Mouse (Mus musculus) midbrain, embryonic 10.5 days (tissue): ENCODE measurements around the gene Srarp. TPM values are rescaled to one million over a fixed set of nuclear protein-coding genes. Genes with fewer than 3 reads are reported as not detected.
A peak's percentile ranks its signal among the peaks of the same experiment; 100 is the strongest.

Experiments
- DNase-seq: peaks from one replicate; pipeline ENCODE4 v3.0.0-alpha.2; 2017; ENCODE audit warnings: low spot score
- H3K27ac ChIP-seq: fragments of 300-500 bp; sonication (generic); replicated peaks from 2 replicates; pipeline ENCODE4 v1.5.1; 2016; ENCODE audit warnings: mild to moderate bottlenecking
- H3K27me3 ChIP-seq: fragments of 300-500 bp; sonication (generic); 2 replicates; pipeline ENCODE4 v1.6.1; 2016; ENCODE audit warnings: low read depth, mild to moderate bottlenecking; ENCODE audit not compliant: poor library complexity, severe bottlenecking
- H3K36me3 ChIP-seq: fragments of 300-500 bp; sonication (generic); 2 replicates; pipeline ENCODE4 v1.6.1; 2016; ENCODE audit warnings: mild to moderate bottlenecking, moderate library complexity
- H3K4me1 ChIP-seq: fragments of 300-500 bp; sonication (generic); 2 replicates; pipeline ENCODE4 v1.6.1; 2016
- H3K4me3 ChIP-seq: fragments of 300-500 bp; sonication (generic); 2 replicates; pipeline ENCODE4 v1.5.1; 2016; ENCODE audit warnings: mild to moderate bottlenecking, moderate library complexity
- H3K9me3 ChIP-seq: fragments of 300-500 bp; sonication (generic); replicated peaks from 2 replicates; pipeline ENCODE4 v1.6.1; 2016; ENCODE audit warnings: mild to moderate bottlenecking
- WGBS: fragments of 180-500 bp; shearing (Covaris S2); methylation state at CpG from one replicate; pipeline ENCODE4 v1.1.7; 2016; 5-methylcytosine and 5-hydroxymethylcytosine counted together
- polyA plus RNA-seq: library from polyadenylated mRNA; unstranded; fragments of >200 nt; fragmentation: Nextera tagmentation; extraction: Ambion mirVana; gene quantifications from 2 replicates; pipeline ENCODE4 v1.2.1, GENCODE M21; 2016

Srarp gene
- polyA plus RNA-seq, 1 experiment from 2014 or later, result not detected

DNA sequence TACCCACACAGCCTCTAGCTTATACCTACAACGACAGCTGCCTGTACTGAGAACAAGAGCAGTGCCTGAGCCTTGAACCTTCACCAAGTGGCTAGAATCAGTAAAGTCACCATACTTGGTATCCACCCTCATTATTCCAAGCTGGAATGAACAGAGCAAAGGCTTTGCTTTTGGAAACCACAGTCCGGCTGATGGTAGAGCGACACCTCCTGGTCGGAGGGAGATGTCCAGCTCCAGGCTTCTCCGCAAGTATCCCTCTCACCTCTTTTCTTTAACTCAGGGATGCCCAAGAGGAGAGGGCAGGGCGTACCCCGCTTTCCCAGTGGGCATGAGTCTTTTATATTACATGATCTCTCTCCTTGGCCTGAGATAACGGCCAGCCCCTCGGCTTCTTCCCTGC lies 6.1 kb downstream of the Srarp start:
- Histone ChIP-seq H3K27me3 (peaks cover 36% of the 10 kb centered on the region), H3K4me1 (peaks cover 18% of the 10 kb centered on the region), H3K9me3 (no peaks in the 10 kb centered on the region), H3K27ac (no peak overlapping the region), H3K4me3 (no peak overlapping the region), H3K36me3 (no peaks in the 10 kb centered on the region)
- WGBS, result 52% methylated on average over 9 of the region's 9 CpGs
- DNase-seq, result no peak

DNA sequence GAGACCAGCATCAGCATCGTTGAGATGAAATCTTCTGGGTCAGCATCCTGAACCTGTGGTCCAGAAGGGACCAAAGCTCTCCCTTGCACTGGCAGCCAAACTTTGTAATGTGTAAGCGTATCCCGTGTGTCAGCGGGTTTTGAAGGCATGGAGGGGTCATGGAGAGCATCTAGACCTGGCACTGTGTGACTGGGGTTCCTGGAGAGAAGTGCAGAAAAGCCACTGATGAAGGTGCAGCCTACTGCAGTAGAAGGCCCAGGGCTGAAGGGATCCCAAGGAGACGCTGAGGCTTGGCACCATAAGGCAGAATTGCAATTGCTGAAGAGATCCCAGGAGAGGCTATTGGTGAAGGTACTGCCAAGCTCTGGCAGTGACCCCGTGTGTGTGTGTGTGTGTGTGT lies 6.5 kb downstream of the Srarp start:
- peaks cover 41% of the 10 kb centered on the region for H3K27me3 ChIP-seq
- no peak for DNase-seq
- WGBS, result 82% methylated on average over 6 of the region's 6 CpGs
- no peak overlapping the region for H3K4me3 ChIP-seq
- no peaks in the 10 kb centered on the region for H3K9me3 ChIP-seq
- H3K27ac ChIP-seq, result no peak overlapping the region
- no peaks in the 10 kb centered on the region for H3K36me3 ChIP-seq
- peaks cover 18% of the 10 kb centered on the region for H3K4me1 ChIP-seq

DNA sequence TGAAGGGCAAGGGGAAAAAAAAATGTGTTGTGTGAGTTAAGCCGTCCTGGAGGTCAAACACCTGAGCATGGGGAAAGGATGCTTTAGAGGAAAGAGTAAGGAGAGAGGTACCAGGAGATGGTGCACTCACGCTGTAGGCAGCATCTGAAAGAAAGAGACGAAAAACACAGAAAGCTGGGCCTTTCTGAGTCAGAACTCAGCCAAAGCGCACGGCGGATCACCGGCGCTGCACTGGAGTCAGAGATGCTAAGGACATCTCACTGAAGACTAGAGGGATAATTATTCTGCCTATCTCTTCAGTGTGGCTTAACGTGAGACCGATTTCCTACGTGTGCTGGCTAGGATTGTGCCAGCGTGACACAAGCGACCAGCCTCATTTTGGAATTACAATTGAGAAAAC lies 8.0 kb downstream of the Srarp start:
- 86% methylated on average over 13 of the region's 13 CpGs for WGBS

DNA sequence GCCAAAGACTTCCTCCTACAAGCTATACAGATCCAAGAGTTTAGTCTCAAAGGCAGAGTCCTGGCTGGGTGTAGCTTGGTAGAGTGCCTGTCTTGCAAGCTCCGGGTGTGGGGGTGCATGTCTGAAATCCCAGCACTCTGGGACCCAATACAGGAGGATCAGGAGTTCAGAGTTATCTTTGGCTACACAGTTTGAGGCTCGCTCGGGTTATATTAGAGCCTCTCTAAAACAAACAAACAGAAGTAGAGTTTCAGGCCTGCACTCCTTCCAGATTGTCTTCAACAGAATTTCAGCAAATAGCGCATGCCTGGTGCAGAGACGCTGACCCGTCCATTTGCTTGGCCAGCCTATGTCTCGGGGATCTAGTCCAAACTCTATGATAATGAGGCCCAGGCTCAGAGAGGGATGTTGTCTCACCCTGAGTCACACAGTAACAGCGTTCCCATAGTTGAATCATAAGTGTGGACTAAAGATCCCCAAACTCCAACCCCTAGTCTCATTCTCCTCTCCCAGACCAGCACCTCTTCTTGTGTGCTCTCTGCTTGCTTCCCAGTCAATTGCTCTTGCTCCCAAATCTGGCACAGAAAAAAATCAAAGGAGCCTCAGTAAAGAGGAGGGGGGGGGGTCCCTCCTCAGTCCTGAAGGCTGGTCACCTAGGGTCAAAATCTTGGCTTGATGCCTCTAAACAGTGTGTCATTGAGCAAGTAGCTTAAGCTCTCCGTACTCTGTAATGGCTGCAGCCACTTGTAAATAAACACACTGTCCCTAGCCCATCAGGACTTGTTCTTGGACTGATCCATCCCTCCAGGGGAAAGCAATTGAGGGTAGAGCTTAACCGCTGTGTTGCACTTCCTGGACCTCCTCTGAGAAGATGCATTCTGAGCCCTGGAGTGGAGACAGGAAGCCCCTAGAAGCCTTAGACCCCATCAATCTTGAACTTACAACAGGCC lies 8.8 kb downstream of the Srarp start:
- Histone ChIP-seq H3K9me3 (no peaks in the 10 kb centered on the region), H3K27ac (no peak overlapping the region), H3K4me1 (peaks cover 18% of the 10 kb centered on the region), H3K4me3 (no peak overlapping the region), H3K27me3 (peaks cover 60% of the 10 kb centered on the region), H3K36me3 (no peaks in the 10 kb centered on the region)
- 80% methylated on average over 10 of the region's 10 CpGs for WGBS
- DNase-seq, result no peak

More for the DNA sequence above, 8.0 kb downstream of the Srarp start:
- no peak overlapping the region for H3K4me3 ChIP-seq
- DNase-seq, result no peak
- H3K36me3 ChIP-seq, result no peaks in the 10 kb centered on the region
- H3K27me3 ChIP-seq, result peaks cover 54% of the 10 kb centered on the region
- H3K27ac ChIP-seq, result no peak overlapping the region
- H3K4me1 ChIP-seq, result peaks cover 18% of the 10 kb centered on the region
- H3K9me3 ChIP-seq, result no peaks in the 10 kb centered on the region

DNA sequence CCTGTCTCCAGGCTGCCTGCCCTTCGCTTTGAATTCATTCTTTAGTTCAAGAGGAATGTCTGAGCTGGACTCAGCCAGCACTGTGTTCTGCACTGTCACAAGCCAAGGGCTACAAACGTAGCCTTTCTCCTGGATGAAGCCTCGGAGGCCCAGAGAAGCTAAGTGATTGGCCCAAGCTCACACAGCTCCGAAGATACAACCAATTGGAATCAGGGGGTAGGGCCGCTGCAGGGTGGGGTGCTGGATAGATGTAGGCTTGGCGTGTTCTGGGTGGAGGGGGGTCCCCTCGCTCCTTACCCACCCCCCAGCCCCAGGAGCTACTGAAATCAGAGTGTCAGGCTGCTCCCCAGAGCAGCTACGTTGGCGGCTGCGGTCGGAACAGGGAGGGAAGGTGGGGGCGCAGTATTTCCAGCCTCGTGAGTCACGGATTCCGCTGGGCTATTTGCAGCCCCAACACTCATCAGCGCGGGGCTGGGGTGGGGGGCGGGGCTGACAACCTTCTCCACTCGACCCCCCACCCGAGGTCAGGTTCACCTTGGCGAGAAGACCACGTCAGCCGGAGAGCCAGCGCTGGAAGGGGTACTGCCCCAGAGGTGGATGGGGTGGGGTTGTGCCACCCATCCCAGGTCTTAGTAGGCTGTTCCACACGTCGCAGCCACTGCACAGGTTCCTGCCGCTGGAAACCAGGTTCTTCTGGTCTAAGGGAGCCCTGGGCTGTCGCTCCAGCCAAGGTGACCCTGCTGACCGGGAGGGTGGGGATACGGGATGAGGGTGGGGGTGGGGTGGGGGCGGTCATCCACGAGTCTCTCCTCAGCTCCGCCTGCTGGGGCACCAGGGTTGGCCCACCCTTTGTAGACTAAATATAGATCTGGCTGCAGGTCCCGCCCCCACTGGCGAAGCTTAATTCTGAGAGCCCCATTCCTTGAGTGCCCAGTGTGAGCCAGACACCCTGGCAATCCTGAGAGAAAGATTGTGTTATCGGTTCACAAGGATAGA lies 10.1 kb downstream of the Srarp start:
- Histone ChIP-seq H3K4me3 (peak overlapping the region; percentile 55), H3K27ac (peak overlapping the region; percentile 67), H3K36me3 (no peaks in the 10 kb centered on the region), H3K4me1 (peaks cover 18% of the 10 kb centered on the region), H3K9me3 (no peaks in the 10 kb centered on the region), H3K27me3 (peaks cover 73% of the 10 kb centered on the region)
- DNase-seq, result peak; percentile 30
- WGBS, result 5% methylated on average over 36 of the region's 36 CpGs

DNA sequence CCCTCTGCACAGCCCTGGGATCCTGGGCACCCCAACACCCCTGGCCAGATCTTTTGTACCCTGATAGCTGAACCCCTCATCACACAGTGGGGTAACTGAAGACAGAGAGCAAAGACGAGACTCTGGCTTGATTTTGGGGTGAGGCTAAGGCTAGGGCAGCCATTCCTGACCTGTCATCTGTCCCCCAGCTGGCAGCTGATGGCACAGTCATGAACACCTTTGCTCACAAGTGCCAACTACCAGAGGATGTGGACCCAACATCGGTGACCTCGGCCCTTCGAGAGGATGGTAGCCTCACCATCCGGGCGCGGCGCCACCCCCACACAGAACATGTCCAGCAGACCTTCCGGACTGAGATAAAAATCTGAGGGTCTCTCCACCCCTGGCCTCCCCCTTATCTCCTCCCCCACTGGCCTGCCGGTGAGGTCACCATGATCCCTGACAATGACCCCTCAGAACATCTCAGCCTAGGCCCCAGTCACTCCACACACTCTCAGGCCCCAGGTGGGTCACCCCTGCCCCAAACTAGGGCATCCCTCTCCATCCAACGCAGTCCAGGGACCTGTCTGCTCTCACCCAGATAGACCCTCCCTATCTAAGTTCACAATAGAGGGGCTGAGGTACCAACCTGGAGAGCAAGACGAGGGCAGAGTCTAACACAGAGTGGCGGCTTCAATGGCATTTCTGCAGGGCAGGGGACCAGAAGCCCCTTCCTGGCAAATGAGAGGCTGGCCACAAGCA lies 12.0 kb downstream of the Srarp start:
- DNase-seq, result no peak
- H3K27me3 ChIP-seq, result peaks cover 73% of the 10 kb centered on the region
- H3K27ac ChIP-seq, result no peak overlapping the region
- WGBS, result 91% methylated on average over 13 of the region's 13 CpGs
- H3K4me3 ChIP-seq, result no peak overlapping the region
- peaks cover 25% of the 10 kb centered on the region for H3K4me1 ChIP-seq
- no peaks in the 10 kb centered on the region for H3K9me3 ChIP-seq
- H3K36me3 ChIP-seq, result no peaks in the 10 kb centered on the region

DNA sequence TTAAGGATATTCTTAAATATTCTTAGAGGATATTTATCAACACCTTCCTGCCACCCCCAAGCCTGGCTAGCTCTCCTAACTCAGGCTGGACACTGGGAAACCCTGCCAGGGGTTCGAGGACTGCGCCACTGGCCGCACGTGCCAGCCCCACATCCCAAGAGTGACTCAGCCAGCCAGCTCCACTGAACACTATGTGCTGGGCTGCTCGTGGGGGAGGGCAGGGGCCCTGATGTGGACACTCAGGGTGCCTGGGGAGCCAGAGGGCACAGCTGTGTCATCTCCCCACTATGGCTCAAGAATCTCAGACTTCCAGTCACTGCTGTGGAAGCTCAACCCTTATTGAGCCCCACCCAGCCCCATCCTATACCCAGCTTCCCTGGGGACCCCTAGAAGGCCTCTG lies 12.6 kb downstream of the Srarp start:
- H3K4me1 ChIP-seq, result peaks cover 25% of the 10 kb centered on the region
- H3K4me3 ChIP-seq, result no peak overlapping the region
- no peak overlapping the region for H3K27ac ChIP-seq
- H3K36me3 ChIP-seq, result no peaks in the 10 kb centered on the region
- no peaks in the 10 kb centered on the region for H3K9me3 ChIP-seq
- H3K27me3 ChIP-seq, result peaks cover 72% of the 10 kb centered on the region
- DNase-seq, result no peak
- 84% methylated on average over 5 of the region's 5 CpGs for WGBS

DNA sequence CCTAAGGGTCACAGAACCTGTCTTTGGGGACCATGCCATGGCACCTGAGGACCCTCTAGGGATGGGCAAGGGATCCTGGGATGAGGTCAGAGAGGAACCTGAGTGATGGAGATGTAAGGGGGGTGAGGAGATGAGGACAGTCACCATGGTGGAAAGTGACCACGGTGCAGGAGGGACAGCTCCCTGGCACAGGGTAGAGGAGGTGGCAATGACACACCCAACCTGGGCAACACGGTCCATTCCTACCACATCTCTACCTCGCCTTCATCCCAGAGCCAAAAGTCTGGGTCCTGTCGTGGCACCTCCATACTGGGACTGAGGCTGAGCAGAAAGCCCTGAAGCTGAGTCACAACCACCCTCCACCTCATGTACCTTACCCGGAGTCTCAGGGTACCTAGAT lies 13.1 kb downstream of the Srarp start:
- DNase-seq, result no peak
- no peaks in the 10 kb centered on the region for H3K9me3 ChIP-seq
- WGBS, result 77% methylated on average over 5 of the region's 5 CpGs
- H3K27ac ChIP-seq, result no peak overlapping the region
- no peak overlapping the region for H3K4me3 ChIP-seq
- H3K36me3 ChIP-seq, result no peaks in the 10 kb centered on the region
- peaks cover 25% of the 10 kb centered on the region for H3K4me1 ChIP-seq
- peaks cover 67% of the 10 kb centered on the region for H3K27me3 ChIP-seq

DNA sequence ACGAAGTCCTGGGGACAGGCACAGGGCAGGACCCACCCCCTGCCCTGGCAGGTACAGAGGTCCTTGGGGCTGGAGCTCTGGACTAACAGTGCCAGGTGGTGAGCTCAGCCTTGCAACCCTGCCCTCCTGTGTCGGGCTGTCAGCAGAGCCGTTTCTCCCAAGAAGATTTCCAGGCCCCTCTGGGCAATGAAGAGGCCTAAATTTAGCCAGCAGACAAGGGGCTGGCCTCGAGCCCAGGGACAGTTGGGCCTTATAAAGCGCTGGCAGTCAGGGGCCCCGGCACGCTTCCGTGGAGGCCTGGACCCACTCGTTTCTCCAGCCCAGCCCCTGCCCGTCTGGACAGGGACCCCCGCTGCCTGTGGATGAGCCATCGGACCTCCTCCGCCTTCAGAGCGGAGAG lies 14.5 kb downstream of the Srarp start:
- Histone ChIP-seq H3K4me3 (no peak overlapping the region), H3K4me1 (peaks cover 24% of the 10 kb centered on the region), H3K27me3 (peaks cover 53% of the 10 kb centered on the region), H3K36me3 (no peaks in the 10 kb centered on the region), H3K9me3 (no peaks in the 10 kb centered on the region), H3K27ac (no peak overlapping the region)
- WGBS, result 83% methylated on average over 14 of the region's 14 CpGs
- no peak for DNase-seq

DNA sequence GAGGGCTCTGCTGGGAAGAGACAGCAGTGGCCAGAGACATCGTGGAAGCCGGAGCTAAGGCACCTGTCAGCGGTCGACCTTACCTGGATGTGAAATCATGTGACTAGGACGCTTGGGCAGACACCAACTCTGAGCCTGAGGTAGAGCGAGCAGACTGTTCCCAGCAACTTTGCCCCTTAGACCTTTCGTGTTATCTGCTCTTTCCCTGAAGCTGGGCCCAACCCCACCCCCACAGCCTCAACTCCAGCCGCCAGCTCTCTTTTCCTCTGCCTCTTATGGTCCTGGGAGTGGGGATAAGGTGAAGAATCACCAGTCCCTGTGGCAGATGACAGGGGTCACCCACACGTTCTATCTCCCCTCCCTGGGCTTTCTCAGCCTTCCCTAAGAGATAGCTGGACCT lies 15.0 kb downstream of the Srarp start:
- H3K4me1 ChIP-seq, result peaks cover 18% of the 10 kb centered on the region
- 59% methylated on average over 9 of the region's 9 CpGs for WGBS
- H3K27me3 ChIP-seq, result peaks cover 47% of the 10 kb centered on the region
- DNase-seq, result no peak
- no peak overlapping the region for H3K27ac ChIP-seq
- H3K9me3 ChIP-seq, result no peaks in the 10 kb centered on the region
- H3K4me3 ChIP-seq, result no peak overlapping the region
- no peaks in the 10 kb centered on the region for H3K36me3 ChIP-seq

DNA sequence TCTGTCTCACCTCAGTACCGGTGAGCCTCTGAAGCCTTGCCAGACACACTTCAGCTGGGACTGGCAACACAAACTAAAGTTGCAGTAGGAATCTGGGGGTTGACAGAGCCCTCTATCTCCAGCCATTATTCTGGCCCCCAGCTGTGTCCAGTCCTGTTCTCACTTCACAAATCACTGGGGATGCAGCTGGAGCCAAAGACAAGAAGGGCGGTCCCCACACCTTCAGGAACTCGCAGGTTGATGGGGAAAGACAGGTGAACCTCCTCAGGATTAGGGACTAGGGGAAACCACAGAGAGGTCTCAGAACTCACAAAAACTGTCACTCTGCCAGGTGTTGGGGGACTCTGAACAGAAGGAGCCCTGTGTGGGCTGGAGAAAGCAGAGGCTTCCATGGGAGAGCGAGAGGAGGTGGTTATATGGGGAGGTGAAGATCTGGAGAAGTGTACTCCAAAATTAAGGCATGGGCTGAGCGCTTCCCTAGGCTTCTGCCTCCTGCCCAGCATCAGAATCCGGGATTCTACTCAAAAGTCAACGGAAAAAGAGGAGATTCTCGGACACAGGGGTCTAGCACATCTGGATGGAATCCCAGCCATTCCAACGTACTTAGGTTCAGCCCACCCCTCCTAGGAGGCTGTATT lies 15.6 kb downstream of the Srarp start, which contains the start of gene Hspb7:
TSS of gene Hspb7 (plus strand) at position 588 of the 638 bp plus-strand sequence.
- no peak for DNase-seq
- Histone ChIP-seq H3K36me3 (no peaks in the 10 kb centered on the region), H3K27ac (no peak within 1 kb of the TSS), H3K4me1 (peaks cover 12% of the 10 kb centered on the region), H3K4me3 (no peak within 1 kb of the TSS), H3K9me3 (no peaks in the 10 kb centered on the region), H3K27me3 (peaks cover 42% of the 10 kb centered on the region)
- WGBS, result 60% methylated on average over 9 of the region's 9 CpGs
